Mouse (Mus musculus): ENCODE data around the gene Enpp4.

The Enpp4 gene

GRCm38 (mm10) chr17:44091512-44091911 lies 14.1 kb downstream of the Enpp4 start:
- no peak for DNase-seq (ENCODE audit: low read depth)

- DNase-seq (ENCODE audit: low read depth) = no peak
Observed at GRCm38 (mm10) chr17:44090916-44091315, 14.7 kb downstream of the Enpp4 start.

GRCm38 (mm10) chr17:44088226-44088625 lies 17.4 kb downstream of the Enpp4 start:
- DNase-seq (ENCODE audit: low read depth) = no peak

- DNase-seq (ENCODE audit: low read depth) = no peak
Observed at GRCm38 (mm10) chr17:44083156-44083555, 22.5 kb downstream of the Enpp4 start.

- DNase-seq (ENCODE audit: low read depth) = peak; percentile 83
Observed at GRCm38 (mm10) chr17:44078631-44079350, 26.8 kb downstream of the Enpp4 start, which contains the start of gene Enpp5. Gene Enpp5 (plus strand): TSS chr17:44078813.

- DNase-seq (ENCODE audit: low read depth) = no peak
Observed at GRCm38 (mm10) chr17:44077843-44078160, 27.8 kb downstream of the Enpp4 start.

- no peak for DNase-seq (ENCODE audit: low read depth)
Observed at GRCm38 (mm10) chr17:44077146-44077842, 28.3 kb downstream of the Enpp4 start.

- peak; percentile 81 for DNase-seq (ENCODE audit: low read depth)
Observed at GRCm38 (mm10) chr17:44076051-44076680, 29.4 kb downstream of the Enpp4 start.

GRCm38 (mm10) chr17:44075601-44076000 lies 30.0 kb downstream of the Enpp4 start:
- DNase-seq (ENCODE audit: low read depth) = no peak

- DNase-seq (ENCODE audit: low read depth) = no peak
Observed at GRCm38 (mm10) chr17:44071680-44072079, 33.9 kb downstream of the Enpp4 start.

GRCm38 (mm10) chr17:44068876-44069275 lies 36.7 kb downstream of the Enpp4 start:
- no peak for DNase-seq (ENCODE audit: low read depth)

- DNase-seq (ENCODE audit: low read depth) = no peak
Observed at GRCm38 (mm10) chr17:44061289-44061890, 44.2 kb downstream of the Enpp4 start.

- DNase-seq (ENCODE audit: low read depth) = no peak
Observed at GRCm38 (mm10) chr17:44060781-44061180, 44.8 kb downstream of the Enpp4 start.

- no peak for DNase-seq (ENCODE audit: low read depth)
Observed at GRCm38 (mm10) chr17:44058145-44058544, 47.5 kb downstream of the Enpp4 start.

- no peak for DNase-seq (ENCODE audit: low read depth)
Observed at GRCm38 (mm10) chr17:44057123-44057522, 48.5 kb downstream of the Enpp4 start.

- DNase-seq (ENCODE audit: low read depth) = no peak
Observed at GRCm38 (mm10) chr17:44053427-44053826, 52.2 kb downstream of the Enpp4 start.
